Mouse (Mus musculus): Measurements from ENCODE around the gene Arrdc5. TPM values are rescaled to one million over a fixed set of nuclear protein-coding genes. Genes with fewer than 3 reads are reported as not detected.
A peak's percentile ranks its signal among the peaks of the same experiment; 100 is the strongest.

The Arrdc5 gene
- polyA plus RNA-seq, 1 experiment, result not detected

DNA sequence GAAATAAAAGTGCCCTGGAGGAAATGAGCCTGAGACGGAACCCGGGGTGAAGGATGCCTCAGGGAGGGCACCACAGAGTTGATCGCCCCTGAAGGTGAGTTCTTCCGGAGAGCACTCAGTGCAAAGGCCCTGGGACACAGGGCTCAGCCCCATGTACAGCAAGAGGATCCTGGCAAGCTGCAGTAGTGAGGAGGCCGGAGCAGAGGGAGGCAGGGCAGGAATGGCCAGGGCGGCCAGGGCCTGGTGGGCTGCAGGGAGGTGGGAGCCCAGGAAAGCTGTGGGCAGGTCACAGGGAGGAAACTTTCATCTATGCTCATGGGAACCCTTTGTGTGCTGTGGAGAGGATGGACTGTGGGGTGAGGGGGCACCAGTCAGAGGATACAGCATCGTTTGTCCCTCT lies 26.6 kb downstream of the Arrdc5 start:
- no peak overlapping the region for H3K27ac ChIP-seq (ENCODE audit: insufficient read depth, low read length)
- H3K9ac ChIP-seq (ENCODE audit: low read depth, poor library complexity, severe bottlenecking), result no peak overlapping the region

GRCm38 (mm10) chr17:56272644-56273043 lies 27.4 kb downstream of the Arrdc5 start:
- no peaks in the 10 kb centered on the region for H3K9me3 ChIP-seq (replicated peaks; ENCODE audit: control insufficient read depth, insufficient read depth, low read length, poor library complexity, severe bottlenecking)
- H3K9ac ChIP-seq (ENCODE audit: low read depth, poor library complexity, severe bottlenecking), result no peak overlapping the region
- TF ChIP-seq POLR2A (IDR thresholded peaks at IDR 0.05; ENCODE audit: insufficient read depth, low read length) (no peak), CTCF (IDR thresholded peaks at IDR 0.05; ENCODE audit: low read depth, low read length) (no peak), EP300 (IDR thresholded peaks at IDR 0.05; ENCODE audit: insufficient read depth, low read depth, low read length) (no peak)

More for the DNA sequence above, 26.6 kb downstream of the Arrdc5 start:
- no peaks in the 10 kb centered on the region for H3K4me1 ChIP-seq (ENCODE audit: control insufficient read depth, insufficient read depth, low read length)
- no peak for TF ChIP-seq POLR2A (IDR thresholded peaks at IDR 0.05; ENCODE audit: insufficient read depth, low read length)
- no peak for TF ChIP-seq CTCF (IDR thresholded peaks at IDR 0.05; ENCODE audit: low read depth, low read length)
- TF ChIP-seq EP300 (IDR thresholded peaks at IDR 0.05; ENCODE audit: insufficient read depth, low read depth, low read length), result no peak
- H3K9me3 ChIP-seq (replicated peaks; ENCODE audit: control insufficient read depth, insufficient read depth, low read length, poor library complexity, severe bottlenecking), result no peaks in the 10 kb centered on the region
- peaks cover 4% of the 10 kb centered on the region for H3K36me3 ChIP-seq (ENCODE audit: control insufficient read depth, insufficient read depth, low read length, poor library complexity, severe bottlenecking)
- H3K27me3 ChIP-seq (ENCODE audit: control insufficient read depth, insufficient read depth, low read length, poor library complexity, severe bottlenecking), result no peaks in the 10 kb centered on the region
- no peak overlapping the region for H3K4me3 ChIP-seq (ENCODE audit: low read depth, low read length)

DNA sequence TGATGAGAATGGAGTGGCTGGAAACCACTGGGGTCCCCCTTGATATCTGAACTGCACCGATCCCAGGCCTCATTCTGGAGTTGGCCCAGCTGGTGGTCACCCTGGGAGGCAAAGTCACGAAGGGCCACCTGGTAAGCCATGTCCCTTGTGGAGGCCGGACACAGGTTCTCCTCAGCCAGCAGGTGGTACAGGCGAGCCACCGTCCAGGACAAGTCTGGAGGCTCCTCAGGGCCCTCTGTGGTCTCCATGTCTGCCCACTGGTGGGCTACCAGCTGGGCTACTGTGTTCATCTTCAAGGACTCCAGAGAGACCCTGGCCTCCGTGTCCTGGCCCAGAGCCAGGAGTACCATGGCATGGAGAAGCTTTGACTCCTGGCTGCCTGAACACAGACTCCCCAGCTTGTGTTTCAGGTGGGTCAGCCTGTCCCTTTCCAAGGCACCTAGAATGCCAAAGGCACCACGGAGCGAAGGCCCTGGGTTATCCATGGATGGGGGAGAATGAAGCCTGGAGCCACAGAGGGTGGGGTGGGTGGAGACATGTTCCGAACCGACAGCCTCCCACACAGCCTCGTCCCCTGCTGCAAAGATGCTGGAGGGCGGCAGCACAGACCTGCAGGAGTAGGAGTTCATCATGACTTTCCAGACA lies 28.4 kb downstream of the Arrdc5 start:
- Histone ChIP-seq H3K36me3 (ENCODE audit: control insufficient read depth, insufficient read depth, low read length, poor library complexity, severe bottlenecking) (no peaks in the 10 kb centered on the region; the same call in 1 of the 2 replicates), H3K4me3 (ENCODE audit: low read depth, low read length) (no peak overlapping the region)

More at GRCm38 (mm10) chr17:56272644-56273043, 27.4 kb downstream of the Arrdc5 start:
- no peaks in the 10 kb centered on the region for H3K4me1 ChIP-seq (ENCODE audit: control insufficient read depth, insufficient read depth, low read length)
- no peak overlapping the region for H3K27ac ChIP-seq (ENCODE audit: insufficient read depth, low read length)
- no peak overlapping the region for H3K4me3 ChIP-seq (ENCODE audit: low read depth, low read length)
- no peaks in the 10 kb centered on the region; the same call in 1 of the 2 replicates for H3K36me3 ChIP-seq (ENCODE audit: control insufficient read depth, insufficient read depth, low read length, poor library complexity, severe bottlenecking)
- no peaks in the 10 kb centered on the region for H3K27me3 ChIP-seq (ENCODE audit: control insufficient read depth, insufficient read depth, low read length, poor library complexity, severe bottlenecking)

GRCm38 (mm10) chr17:56269741-56270140 lies 30.3 kb downstream of the Arrdc5 start:
- no peaks in the 10 kb centered on the region for H3K27me3 ChIP-seq (ENCODE audit: control insufficient read depth, insufficient read depth, low read length, poor library complexity, severe bottlenecking)
- H3K9ac ChIP-seq (ENCODE audit: low read depth, poor library complexity, severe bottlenecking), result peak overlapping the region; percentile 57
- H3K4me3 ChIP-seq (ENCODE audit: low read depth, low read length), result peak overlapping the region; percentile 77
- peaks cover 3% of the 10 kb centered on the region for H3K4me1 ChIP-seq (ENCODE audit: control insufficient read depth, insufficient read depth, low read length)
- TF ChIP-seq POLR2A (IDR thresholded peaks at IDR 0.05; ENCODE audit: insufficient read depth, low read length) (no peak), CTCF (IDR thresholded peaks at IDR 0.05; ENCODE audit: low read depth, low read length) (no peak), EP300 (IDR thresholded peaks at IDR 0.05; ENCODE audit: insufficient read depth, low read depth, low read length) (no peak)
- H3K9me3 ChIP-seq (replicated peaks; ENCODE audit: control insufficient read depth, insufficient read depth, low read length, poor library complexity, severe bottlenecking), result no peaks in the 10 kb centered on the region
- H3K36me3 ChIP-seq (ENCODE audit: control insufficient read depth, insufficient read depth, low read length, poor library complexity, severe bottlenecking), result no peaks in the 10 kb centered on the region; the same call in 1 of the 2 replicates
- H3K27ac ChIP-seq (ENCODE audit: insufficient read depth, low read length), result no peak overlapping the region

More for the DNA sequence above, 28.4 kb downstream of the Arrdc5 start:
- Histone ChIP-seq H3K9ac (ENCODE audit: low read depth, poor library complexity, severe bottlenecking) (no peak overlapping the region), H3K27me3 (ENCODE audit: control insufficient read depth, insufficient read depth, low read length, poor library complexity, severe bottlenecking) (no peaks in the 10 kb centered on the region), H3K27ac (ENCODE audit: insufficient read depth, low read length) (no peak overlapping the region), H3K9me3 (replicated peaks; ENCODE audit: control insufficient read depth, insufficient read depth, low read length, poor library complexity, severe bottlenecking) (no peaks in the 10 kb centered on the region), H3K4me1 (ENCODE audit: control insufficient read depth, insufficient read depth, low read length) (no peaks in the 10 kb centered on the region)
- TF ChIP-seq CTCF (IDR thresholded peaks at IDR 0.05; ENCODE audit: low read depth, low read length) (no peak), POLR2A (IDR thresholded peaks at IDR 0.05; ENCODE audit: insufficient read depth, low read length) (no peak), EP300 (IDR thresholded peaks at IDR 0.05; ENCODE audit: insufficient read depth, low read depth, low read length) (no peak)

DNA sequence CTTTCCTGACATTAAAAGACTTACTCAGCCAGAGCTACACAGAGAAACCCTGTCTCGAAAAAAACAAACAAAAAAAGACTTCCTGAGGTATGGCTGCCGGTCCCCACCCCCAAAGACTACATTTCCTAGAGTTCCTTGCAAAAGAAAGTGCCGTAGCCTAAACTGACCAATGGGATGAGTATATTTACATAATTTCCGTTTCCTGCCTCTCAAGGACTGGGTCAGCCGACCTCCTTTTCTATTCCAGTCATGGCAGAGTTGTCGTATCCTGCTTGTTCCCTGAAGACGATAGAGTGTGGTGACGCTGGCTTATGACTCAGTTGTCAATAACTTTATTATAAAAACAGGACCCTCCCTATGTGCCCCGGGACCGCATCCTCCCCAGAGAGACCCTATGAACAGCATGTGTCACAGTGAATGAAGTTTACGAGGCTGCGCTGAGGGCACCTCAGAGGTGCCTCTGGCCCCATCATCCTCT lies 30.9 kb downstream of the Arrdc5 start:
- Histone ChIP-seq H3K27me3 (ENCODE audit: control insufficient read depth, insufficient read depth, low read length, poor library complexity, severe bottlenecking) (no peaks in the 10 kb centered on the region), H3K27ac (ENCODE audit: insufficient read depth, low read length) (0 out of 2 replicates have a peak overlapping the region, but pooled peaks have one; percentile 17), H3K4me3 (ENCODE audit: low read depth, low read length) (peak overlapping the region; percentile 77), H3K9ac (ENCODE audit: low read depth, poor library complexity, severe bottlenecking) (peak overlapping the region; percentile 57), H3K4me1 (ENCODE audit: control insufficient read depth, insufficient read depth, low read length) (peaks cover 3% of the 10 kb centered on the region), H3K36me3 (ENCODE audit: control insufficient read depth, insufficient read depth, low read length, poor library complexity, severe bottlenecking) (no peaks in the 10 kb centered on the region; the same call in 1 of the 2 replicates), H3K9me3 (replicated peaks; ENCODE audit: control insufficient read depth, insufficient read depth, low read length, poor library complexity, severe bottlenecking) (no peaks in the 10 kb centered on the region)
- TF ChIP-seq POLR2A (IDR thresholded peaks at IDR 0.05; ENCODE audit: insufficient read depth, low read length), result no peak
- TF ChIP-seq EP300 (IDR thresholded peaks at IDR 0.05; ENCODE audit: insufficient read depth, low read depth, low read length), result no peak
- TF ChIP-seq CTCF (IDR thresholded peaks at IDR 0.05; ENCODE audit: low read depth, low read length), result no peak

DNA sequence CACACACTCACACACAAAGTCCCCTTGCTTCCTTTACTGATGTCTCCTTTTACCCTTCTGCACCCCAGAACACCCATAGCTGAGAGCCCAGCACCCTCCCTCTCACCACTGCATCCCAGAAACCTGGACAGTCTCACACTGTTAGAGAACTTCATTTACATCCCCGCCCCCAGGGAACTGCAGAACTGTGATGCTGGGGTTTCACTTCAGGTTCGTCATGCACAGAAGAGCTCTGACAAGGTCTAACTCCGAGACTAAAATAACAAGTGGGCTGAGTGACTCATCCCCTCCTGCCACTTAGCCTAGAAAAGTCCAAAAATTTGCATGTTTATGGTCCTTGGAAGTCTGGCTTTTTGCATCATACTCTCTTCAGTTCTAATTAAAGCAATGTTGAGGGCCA lies 33.8 kb downstream of the Arrdc5 start:
- no peak overlapping the region for H3K9ac ChIP-seq (ENCODE audit: low read depth, poor library complexity, severe bottlenecking)

More for the DNA sequence above, 33.8 kb downstream of the Arrdc5 start:
- TF ChIP-seq POLR2A (IDR thresholded peaks at IDR 0.05; ENCODE audit: insufficient read depth, low read length), result no peak
- no peak for TF ChIP-seq CTCF (IDR thresholded peaks at IDR 0.05; ENCODE audit: low read depth, low read length)
- no peak for TF ChIP-seq EP300 (IDR thresholded peaks at IDR 0.05; ENCODE audit: insufficient read depth, low read depth, low read length)
- H3K27me3 ChIP-seq (ENCODE audit: control insufficient read depth, insufficient read depth, low read length, poor library complexity, severe bottlenecking), result no peaks in the 10 kb centered on the region
- H3K4me3 ChIP-seq (ENCODE audit: low read depth, low read length), result no peak overlapping the region
- H3K4me1 ChIP-seq (ENCODE audit: control insufficient read depth, insufficient read depth, low read length), result peaks cover 3% of the 10 kb centered on the region
- no peaks in the 10 kb centered on the region for H3K36me3 ChIP-seq (ENCODE audit: control insufficient read depth, insufficient read depth, low read length, poor library complexity, severe bottlenecking)
- H3K27ac ChIP-seq (ENCODE audit: insufficient read depth, low read length), result peak overlapping the region; percentile 57
- no peaks in the 10 kb centered on the region for H3K9me3 ChIP-seq (replicated peaks; ENCODE audit: control insufficient read depth, insufficient read depth, low read length, poor library complexity, severe bottlenecking)

Measured in ES-Bruce4 (cell line).